Mouse (Mus musculus) midbrain, embryonic 13.5 days (tissue): Measurements from ENCODE around the gene Klk9. TPM values are rescaled to one million over a fixed set of nuclear protein-coding genes. Genes with fewer than 3 reads are reported as not detected.

ENCODE experiments used
- ATAC-seq: fragments of 200-750 bp; cut with Nextera tagmentation; 2 replicates; pipeline ENCODE4 v1.8.0; 2017; ENCODE audit warnings: mild to moderate bottlenecking, moderate TSS enrichment, moderate library complexity
- H3K27ac ChIP-seq: fragments of 300-500 bp; sonication (generic); 2 replicates; pipeline ENCODE4 v1.5.1; 2015; ENCODE audit warnings: inconsistent platforms, mild to moderate bottlenecking, moderate library complexity
- H3K27me3 ChIP-seq: fragments of 300-500 bp; sonication (generic); 2 replicates; pipeline ENCODE4 v1.6.1; 2015; ENCODE audit warnings: mild to moderate bottlenecking, inconsistent platforms
- H3K36me3 ChIP-seq: fragments of 300-500 bp; sonication (generic); 2 replicates; pipeline ENCODE4 v1.6.1; 2015; ENCODE audit warnings: mild to moderate bottlenecking, inconsistent platforms
- H3K4me1 ChIP-seq: fragments of 300-500 bp; sonication (generic); replicated peaks from 2 replicates; pipeline ENCODE4 v1.6.1; 2015; ENCODE audit warnings: inconsistent platforms
- H3K4me2 ChIP-seq: fragments of 300-500 bp; sonication (generic); replicated peaks from 2 replicates; pipeline ENCODE4 v1.6.1; 2015; ENCODE audit warnings: moderate library complexity, mild to moderate bottlenecking, inconsistent platforms
- H3K4me3 ChIP-seq: fragments of 300-500 bp; sonication (generic); replicated peaks from 2 replicates; pipeline ENCODE4 v1.5.1; 2015; ENCODE audit warnings: mild to moderate bottlenecking, inconsistent platforms
- H3K9ac ChIP-seq: fragments of 300-500 bp; sonication (generic); replicated peaks from 2 replicates; pipeline ENCODE4 v1.6.1; 2015; ENCODE audit warnings: mild to moderate bottlenecking, inconsistent platforms
- H3K9me3 ChIP-seq: fragments of 300-500 bp; sonication (generic); 2 replicates; pipeline ENCODE4 v1.6.1; 2016; ENCODE audit warnings: mild to moderate bottlenecking, inconsistent platforms
- WGBS: fragments of 180-500 bp; shearing (Covaris S2); methylation state at CpG from one replicate; pipeline ENCODE4 v1.1.7; 2015; 5-methylcytosine and 5-hydroxymethylcytosine counted together
- polyA plus RNA-seq: library from polyadenylated mRNA; unstranded; fragments of >200 nt; fragmentation: Nextera tagmentation; extraction: Ambion mirVana; gene quantifications from 2 replicates; pipeline ENCODE4 v1.2.1, GENCODE M21; 2015

Klk9 gene
- polyA plus RNA-seq, 1 experiment from 2014 or later, result 0.20 TPM

- no peaks in the 10 kb centered on the region for H3K36me3 ChIP-seq
- H3K4me1 ChIP-seq, result peaks cover 7% of the 10 kb centered on the region
- 93% methylated on average over 12 of the region's 12 CpGs for WGBS
- ATAC-seq, result no peak
- no peak overlapping the region for H3K27ac ChIP-seq
- H3K9ac ChIP-seq, result no peak overlapping the region
- H3K9me3 ChIP-seq, result no peaks in the 10 kb centered on the region
- H3K4me3 ChIP-seq, result no peak overlapping the region
- no peaks in the 10 kb centered on the region for H3K27me3 ChIP-seq
- no peak overlapping the region for H3K4me2 ChIP-seq
Measured at GRCm38 (mm10) chr7:43777423-43777822, 14.3 kb upstream of the Klk9 start.

- no peak overlapping the region for H3K9ac ChIP-seq
- no peaks in the 10 kb centered on the region for H3K9me3 ChIP-seq
- H3K4me3 ChIP-seq, result no peak overlapping the region
- H3K27me3 ChIP-seq, result peaks cover 5% of the 10 kb centered on the region
- H3K4me2 ChIP-seq, result no peak overlapping the region
- no peak overlapping the region for H3K27ac ChIP-seq
- no peak for ATAC-seq
- H3K36me3 ChIP-seq, result no peaks in the 10 kb centered on the region
- peaks cover 12% of the 10 kb centered on the region for H3K4me1 ChIP-seq
- WGBS, result 87% methylated on average over 10 of the region's 10 CpGs
Measured at GRCm38 (mm10) chr7:43778176-43778970, 13.3 kb upstream of the Klk9 start.

- H3K36me3 ChIP-seq, result no peaks in the 10 kb centered on the region
- H3K4me1 ChIP-seq, result peaks cover 7% of the 10 kb centered on the region
- no peak overlapping the region for H3K4me3 ChIP-seq
- WGBS, result 74% methylated on average over 6 of the region's 6 CpGs
- H3K9ac ChIP-seq, result no peak overlapping the region
- H3K27ac ChIP-seq, result no peak overlapping the region
- ATAC-seq, result no peak
- H3K4me2 ChIP-seq, result no peak overlapping the region
- no peaks in the 10 kb centered on the region for H3K9me3 ChIP-seq
- peaks cover 7% of the 10 kb centered on the region for H3K27me3 ChIP-seq
Measured at GRCm38 (mm10) chr7:43780241-43780640, 11.4 kb upstream of the Klk9 start.

GRCm38 (mm10) chr7:43780746-43781145, 10.9 kb upstream of the Klk9 start, which contains the start of gene Klk10:
Gene Klk10, plus strand, starts transcription at chr7:43781035.
- no peak for ATAC-seq
- Histone ChIP-seq H3K4me3 (no peak within 1 kb of the TSS), H3K4me2 (no peak within 1 kb of the TSS), H3K36me3 (no peaks in the 10 kb centered on the region), H3K9ac (no peak within 1 kb of the TSS), H3K9me3 (no peaks in the 10 kb centered on the region), H3K27me3 (peaks cover 7% of the 10 kb centered on the region), H3K27ac (no peak within 1 kb of the TSS), H3K4me1 (peaks cover 7% of the 10 kb centered on the region)
- 52% methylated on average over 5 of the region's 5 CpGs for WGBS

GRCm38 (mm10) chr7:43781541-43781940, 10.2 kb upstream of the Klk9 start:
- 90% methylated on average over 11 of the region's 11 CpGs for WGBS
- no peak for ATAC-seq
- H3K4me2 ChIP-seq, result no peak overlapping the region

GRCm38 (mm10) chr7:43782275-43783265, 9.1 kb upstream of the Klk9 start:
- Histone ChIP-seq H3K4me3 (peak overlapping the region; percentile 36), H3K27me3 (peaks cover 7% of the 10 kb centered on the region), H3K4me2 (peak overlapping the region; percentile 61), H3K4me1 (peaks cover 7% of the 10 kb centered on the region), H3K27ac (no peak overlapping the region), H3K9me3 (no peaks in the 10 kb centered on the region), H3K36me3 (no peaks in the 10 kb centered on the region), H3K9ac (peak overlapping the region; percentile 56; the same call in 1 of the 2 replicates)
- 7% methylated on average over 36 of the region's 36 CpGs for WGBS
- peak; percentile 70 for ATAC-seq

More at GRCm38 (mm10) chr7:43781541-43781940, 10.2 kb upstream of the Klk9 start:
- Histone ChIP-seq H3K27ac (no peak overlapping the region), H3K4me1 (peaks cover 7% of the 10 kb centered on the region), H3K9me3 (no peaks in the 10 kb centered on the region), H3K4me3 (no peak overlapping the region), H3K27me3 (peaks cover 7% of the 10 kb centered on the region), H3K36me3 (no peaks in the 10 kb centered on the region), H3K9ac (no peak overlapping the region)

- H3K27ac ChIP-seq, result no peak overlapping the region
- no peak overlapping the region for H3K9ac ChIP-seq
- no peak for ATAC-seq
- H3K27me3 ChIP-seq, result peaks cover 7% of the 10 kb centered on the region
- no peak overlapping the region for H3K4me3 ChIP-seq
- no peak overlapping the region for H3K4me2 ChIP-seq
- WGBS, result 77% methylated on average over 1 of the region's 1 CpGs
- peaks cover 7% of the 10 kb centered on the region for H3K4me1 ChIP-seq
- H3K9me3 ChIP-seq, result no peaks in the 10 kb centered on the region
- H3K36me3 ChIP-seq, result no peaks in the 10 kb centered on the region
Measured at GRCm38 (mm10) chr7:43785286-43785685, 6.4 kb upstream of the Klk9 start.

GRCm38 (mm10) chr7:43788096-43788495, 3.6 kb upstream of the Klk9 start:
- H3K4me2 ChIP-seq, result no peak overlapping the region
- no peaks in the 10 kb centered on the region for H3K9me3 ChIP-seq
- WGBS, result 81% methylated on average over 3 of the region's 3 CpGs
- H3K9ac ChIP-seq, result no peak overlapping the region
- no peaks in the 10 kb centered on the region for H3K36me3 ChIP-seq
- H3K4me1 ChIP-seq, result no peaks in the 10 kb centered on the region
- H3K4me3 ChIP-seq, result no peak overlapping the region
- no peak for ATAC-seq
- H3K27ac ChIP-seq, result no peak overlapping the region
- peaks cover 5% of the 10 kb centered on the region for H3K27me3 ChIP-seq

GRCm38 (mm10) chr7:43789295-43789694, 2.4 kb upstream of the Klk9 start:
- Histone ChIP-seq H3K36me3 (no peaks in the 10 kb centered on the region), H3K27ac (no peak overlapping the region), H3K4me3 (no peak overlapping the region), H3K4me2 (no peak overlapping the region), H3K4me1 (no peaks in the 10 kb centered on the region), H3K9me3 (no peaks in the 10 kb centered on the region), H3K9ac (no peak overlapping the region), H3K27me3 (no peaks in the 10 kb centered on the region; the same call in 1 of the 2 replicates)
- no peak for ATAC-seq
- 71% methylated on average over 2 of the region's 2 CpGs for WGBS

GRCm38 (mm10) chr7:43796355-43796754, 4.7 kb downstream of the Klk9 start:
- Histone ChIP-seq H3K9ac (0 out of 2 replicates have a peak overlapping the region, but pooled peaks have one; percentile 51), H3K9me3 (no peaks in the 10 kb centered on the region), H3K27me3 (peaks cover 45% of the 10 kb centered on the region), H3K4me1 (peaks cover 17% of the 10 kb centered on the region), H3K27ac (no peak overlapping the region), H3K4me3 (peak overlapping the region; percentile 49), H3K4me2 (peak overlapping the region; percentile 78), H3K36me3 (no peaks in the 10 kb centered on the region)
- 9% methylated on average over 8 of the region's 8 CpGs for WGBS
- 0 out of 2 replicates have a peak, but pooled peaks have one; percentile 3 for ATAC-seq

GRCm38 (mm10) chr7:43797333-43797769, 5.7 kb downstream of the Klk9 start, which contains the start of gene Klk8:
Gene Klk8, plus strand, starts transcription at chr7:43797577.
- peak; percentile 46 for ATAC-seq
- H3K27me3 ChIP-seq, result peaks cover 45% of the 10 kb centered on the region
- H3K27ac ChIP-seq, result no peak within 1 kb of the TSS
- under 1% methylated on average over 28 of the region's 28 CpGs for WGBS
- H3K4me2 ChIP-seq, result peak within 1 kb of the TSS; percentile 78
- H3K4me1 ChIP-seq, result peaks cover 17% of the 10 kb centered on the region
- peak within 1 kb of the TSS; percentile 49 for H3K4me3 ChIP-seq
- peak within 1 kb of the TSS; percentile 51 for H3K9ac ChIP-seq
- no peaks in the 10 kb centered on the region for H3K36me3 ChIP-seq
- no peaks in the 10 kb centered on the region for H3K9me3 ChIP-seq
